Mouse (Mus musculus): ENCODE results near the gene Actr1a.

The Actr1a gene

GRCm38 (mm10) chr19:46395109-46396009 lies at the start of gene Actr1a:
Gene Actr1a (minus strand): TSS chr19:46395748.
- DNase-seq (ENCODE audit: low spot score) = peak; percentile 91

GRCm38 (mm10) chr19:46444209-46444608 lies 48.7 kb upstream of the Actr1a start:
- DNase-seq (ENCODE audit: low spot score) = no peak

- no peak for DNase-seq (ENCODE audit: low spot score)
Measured at GRCm38 (mm10) chr19:46443509-46443908, 48.0 kb upstream of the Actr1a start.

GRCm38 (mm10) chr19:46435492-46435891 lies 39.9 kb upstream of the Actr1a start:
- DNase-seq (ENCODE audit: low spot score) = no peak

- DNase-seq (ENCODE audit: low spot score) = no peak
Measured at GRCm38 (mm10) chr19:46434591-46434990, 39.0 kb upstream of the Actr1a start.

- DNase-seq (ENCODE audit: low spot score) = no peak
Measured at GRCm38 (mm10) chr19:46434148-46434547, 38.6 kb upstream of the Actr1a start.

- DNase-seq (ENCODE audit: low spot score) = no peak
Measured at GRCm38 (mm10) chr19:46433712-46434111, 38.2 kb upstream of the Actr1a start.

- DNase-seq (ENCODE audit: low spot score) = no peak
Measured at GRCm38 (mm10) chr19:46429250-46429649, 33.7 kb upstream of the Actr1a start.

GRCm38 (mm10) chr19:46426488-46426887 lies 30.9 kb upstream of the Actr1a start:
- DNase-seq (ENCODE audit: low spot score) = no peak

- no peak for DNase-seq (ENCODE audit: low spot score)
Measured at GRCm38 (mm10) chr19:46425266-46425665, 29.7 kb upstream of the Actr1a start.

GRCm38 (mm10) chr19:46422384-46423338 lies 27.1 kb upstream of the Actr1a start:
- no peak for DNase-seq (ENCODE audit: low spot score)

- DNase-seq (ENCODE audit: low spot score) = no peak
Measured at GRCm38 (mm10) chr19:46420410-46420809, 24.9 kb upstream of the Actr1a start.

- no peak for DNase-seq (ENCODE audit: low spot score)
Measured at GRCm38 (mm10) chr19:46418051-46418450, 22.5 kb upstream of the Actr1a start.

GRCm38 (mm10) chr19:46416276-46416675 lies 20.7 kb upstream of the Actr1a start:
- no peak for DNase-seq (ENCODE audit: low spot score)

GRCm38 (mm10) chr19:46414486-46414885 lies 18.9 kb upstream of the Actr1a start:
- no peak for DNase-seq (ENCODE audit: low spot score)

- no peak for DNase-seq (ENCODE audit: low spot score)
Measured at GRCm38 (mm10) chr19:46413969-46414368, 18.4 kb upstream of the Actr1a start.

GRCm38 (mm10) chr19:46412056-46412805 lies 16.7 kb upstream of the Actr1a start:
- no peak for DNase-seq (ENCODE audit: low spot score)

- DNase-seq (ENCODE audit: low spot score) = no peak
Measured at GRCm38 (mm10) chr19:46409506-46409905, 14.0 kb upstream of the Actr1a start.

GRCm38 (mm10) chr19:46406592-46407386 lies 11.2 kb upstream of the Actr1a start:
- DNase-seq (ENCODE audit: low spot score) = no peak

GRCm38 (mm10) chr19:46404030-46404429 lies 8.5 kb upstream of the Actr1a start:
- DNase-seq (ENCODE audit: low spot score) = no peak

GRCm38 (mm10) chr19:46400558-46400957 lies 5.0 kb upstream of the Actr1a start:
- DNase-seq (ENCODE audit: low spot score) = no peak

Measured in ovary, postnatal 10 days (tissue).